Mouse (Mus musculus): Measurements from ENCODE around the gene Gm28230.

Gm28230 gene

DNA sequence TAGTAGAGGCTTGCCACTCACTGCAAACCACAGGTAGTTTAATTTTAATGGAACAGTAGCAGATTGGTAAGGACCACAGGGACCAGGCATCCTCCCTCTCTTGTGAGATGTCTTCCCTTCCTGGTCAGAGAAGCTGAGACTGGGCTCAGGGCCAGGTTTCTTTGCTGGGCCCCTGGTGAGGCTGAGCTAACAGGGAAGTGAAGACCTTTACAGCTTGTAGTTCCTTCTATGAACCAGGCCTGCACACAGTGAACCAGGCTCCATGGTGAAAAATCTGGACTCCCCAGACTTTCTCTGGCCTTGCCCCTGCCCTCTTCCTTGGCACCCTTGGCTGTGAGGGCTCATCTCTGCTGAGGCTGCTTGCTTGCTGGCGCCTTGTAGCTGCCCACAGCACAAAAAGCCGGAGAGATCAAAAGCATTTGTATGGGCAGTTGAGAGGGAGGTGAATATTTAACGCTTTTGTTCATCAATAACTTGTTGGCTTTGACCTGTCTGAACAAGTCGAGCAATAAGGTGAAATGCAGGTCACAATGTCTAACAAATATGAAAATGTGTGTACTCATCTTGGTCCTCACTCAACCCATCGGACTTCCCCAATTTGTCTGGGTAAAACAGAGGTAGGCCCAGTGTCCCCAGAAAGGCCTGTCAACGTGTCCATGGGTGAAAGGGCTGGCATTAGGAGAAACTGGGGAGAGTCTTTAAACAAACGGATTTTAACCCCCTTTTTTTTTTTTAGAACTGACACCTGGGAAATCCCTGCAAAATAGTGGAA, 2.1 kb upstream of the Gm28230 start:
- DNase-seq (ENCODE audit: low read depth), result no peak

DNA sequence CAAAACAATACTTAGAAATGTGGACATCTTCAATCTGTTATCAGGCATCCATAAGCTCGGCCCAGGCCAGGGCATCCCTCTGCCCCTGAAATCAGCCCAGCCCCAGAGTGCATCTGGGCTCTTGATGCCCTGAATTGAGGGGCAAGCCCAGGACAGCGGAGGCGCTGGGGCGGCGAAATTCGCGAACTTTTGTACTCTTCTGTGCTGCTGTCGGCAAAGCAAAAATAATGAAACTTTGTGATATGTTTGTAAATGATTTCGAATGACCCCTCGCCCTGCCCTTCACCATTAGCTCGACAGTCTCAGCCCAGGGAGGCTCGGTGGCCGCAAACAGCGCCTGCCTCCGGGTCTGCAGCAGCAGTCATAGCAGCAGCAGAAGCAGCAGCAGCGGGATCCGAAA, 1.4 kb upstream of the Gm28230 start:
- DNase-seq (ENCODE audit: low read depth), result no peak

DNA sequence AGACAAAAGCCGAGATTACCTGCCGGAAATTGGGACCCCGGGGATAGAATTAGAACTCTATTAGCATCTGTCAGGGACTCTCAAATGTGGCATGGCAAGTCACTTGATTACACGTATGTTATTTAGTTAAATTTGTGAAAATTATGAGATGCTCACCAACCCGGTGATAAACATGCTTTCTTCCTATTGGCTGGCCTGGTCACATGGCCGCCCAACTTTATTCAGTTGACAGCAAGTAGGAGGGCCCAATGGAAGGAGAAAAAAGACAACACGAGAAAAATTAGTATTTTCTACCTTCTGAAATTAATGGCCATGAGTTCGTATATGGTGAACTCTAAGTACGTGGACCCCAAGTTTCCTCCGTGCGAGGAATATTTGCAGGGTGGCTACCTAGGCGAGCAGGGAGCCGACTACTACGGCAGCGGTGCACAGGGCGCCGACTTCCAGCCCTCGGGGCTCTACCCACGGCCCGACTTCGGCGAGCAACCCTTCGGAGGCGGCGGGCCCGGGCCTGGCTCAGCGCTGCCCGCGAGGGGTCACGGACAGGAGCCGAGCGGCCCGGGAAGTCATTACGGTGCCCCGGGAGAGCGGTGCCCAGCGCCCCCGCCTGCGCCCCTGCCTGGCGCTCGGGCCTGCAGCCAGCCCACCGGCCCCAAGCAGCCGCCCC, 578 bp downstream of the Gm28230 start:
- no peak for DNase-seq (ENCODE audit: low read depth)

DNA sequence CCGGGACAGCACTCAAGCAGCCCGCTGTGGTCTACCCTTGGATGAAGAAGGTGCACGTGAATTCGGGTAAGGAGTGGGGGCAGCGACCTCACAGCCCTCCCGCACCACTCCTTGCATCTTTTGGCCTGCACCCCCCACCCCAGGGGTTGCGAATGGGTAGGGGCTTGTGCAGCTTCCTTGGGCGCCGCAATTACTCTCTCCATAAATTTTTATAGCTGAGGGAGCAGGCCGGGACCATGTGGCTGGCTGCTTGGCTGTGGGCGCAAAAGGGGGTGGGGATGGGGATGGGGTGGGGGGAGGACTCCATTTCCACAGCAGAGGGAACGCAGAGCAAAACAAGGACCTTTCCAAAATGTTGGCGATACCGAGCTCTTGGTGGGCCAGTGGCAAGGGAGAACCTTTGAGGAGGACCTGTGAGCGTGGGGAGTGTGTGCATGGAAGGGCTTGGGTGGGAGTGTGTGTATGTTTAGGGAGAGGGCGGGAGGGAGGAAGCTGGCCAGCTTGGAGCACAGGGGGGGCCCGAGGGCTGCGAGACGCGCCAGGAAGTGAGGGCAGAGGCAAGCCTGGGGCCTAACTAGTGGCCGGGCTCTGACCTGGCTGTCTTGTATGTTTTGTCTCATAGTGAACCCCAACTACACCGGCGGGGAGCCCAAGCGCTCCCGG, 1.2 kb downstream of the Gm28230 start:
- no peak for DNase-seq (ENCODE audit: low read depth)

DNA sequence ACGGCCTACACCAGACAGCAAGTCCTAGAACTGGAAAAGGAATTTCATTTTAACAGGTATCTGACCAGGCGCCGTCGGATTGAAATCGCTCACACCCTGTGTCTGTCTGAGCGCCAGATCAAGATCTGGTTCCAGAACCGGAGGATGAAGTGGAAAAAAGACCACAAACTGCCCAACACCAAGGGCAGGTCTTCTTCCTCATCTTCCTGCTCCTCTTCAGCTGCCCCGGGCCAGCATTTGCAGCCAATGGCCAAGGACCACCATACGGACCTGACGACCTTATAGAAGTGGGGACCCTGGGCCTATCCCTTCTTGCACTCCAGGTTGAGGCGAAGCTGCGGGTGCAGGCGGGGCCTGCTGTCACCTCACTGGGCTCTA, 1.8 kb downstream of the Gm28230 start:
- no peak for DNase-seq (ENCODE audit: low read depth)

DNA sequence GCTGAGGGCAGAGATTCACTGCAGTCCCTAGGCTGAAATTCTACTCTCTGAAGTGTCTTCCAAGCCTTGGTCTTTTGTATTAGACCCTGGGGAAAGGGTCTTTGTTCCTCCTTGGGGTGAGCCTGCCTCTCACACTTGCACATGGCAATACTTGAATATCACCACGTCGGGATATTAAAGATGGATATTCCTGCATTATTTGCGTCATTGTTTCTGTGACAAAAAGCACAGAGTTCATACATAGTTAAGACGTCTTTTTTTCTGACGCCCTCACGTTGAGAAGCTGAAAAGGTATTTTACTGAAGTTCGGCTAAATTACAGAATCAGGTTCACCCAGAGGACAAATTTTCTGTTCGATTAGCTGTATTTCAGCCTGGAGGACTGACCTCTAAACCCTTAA, 3.8 kb downstream of the Gm28230 start:
- DNase-seq (ENCODE audit: low read depth), result no peak

DNA sequence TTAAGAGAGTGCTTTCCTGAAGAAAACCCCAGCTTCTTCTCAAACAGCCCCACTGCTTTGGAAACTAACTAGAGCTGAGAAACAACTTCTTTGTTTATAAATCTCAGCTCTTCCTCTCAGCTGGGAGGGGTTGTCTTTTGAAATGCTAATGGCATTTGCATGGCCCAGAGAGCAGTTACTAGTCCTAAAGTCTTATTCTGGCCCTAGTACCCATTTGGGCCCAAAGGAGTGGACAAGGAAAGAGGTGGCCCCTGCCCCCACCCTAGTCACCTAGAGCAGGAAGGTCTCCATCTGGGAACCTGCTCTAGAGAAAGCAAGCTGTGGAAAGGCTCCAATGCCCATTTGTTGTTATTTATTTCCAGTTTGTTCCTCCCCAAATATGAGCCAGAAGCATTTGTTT, 4.5 kb downstream of the Gm28230 start:
- DNase-seq (ENCODE audit: low read depth), result no peak

DNA sequence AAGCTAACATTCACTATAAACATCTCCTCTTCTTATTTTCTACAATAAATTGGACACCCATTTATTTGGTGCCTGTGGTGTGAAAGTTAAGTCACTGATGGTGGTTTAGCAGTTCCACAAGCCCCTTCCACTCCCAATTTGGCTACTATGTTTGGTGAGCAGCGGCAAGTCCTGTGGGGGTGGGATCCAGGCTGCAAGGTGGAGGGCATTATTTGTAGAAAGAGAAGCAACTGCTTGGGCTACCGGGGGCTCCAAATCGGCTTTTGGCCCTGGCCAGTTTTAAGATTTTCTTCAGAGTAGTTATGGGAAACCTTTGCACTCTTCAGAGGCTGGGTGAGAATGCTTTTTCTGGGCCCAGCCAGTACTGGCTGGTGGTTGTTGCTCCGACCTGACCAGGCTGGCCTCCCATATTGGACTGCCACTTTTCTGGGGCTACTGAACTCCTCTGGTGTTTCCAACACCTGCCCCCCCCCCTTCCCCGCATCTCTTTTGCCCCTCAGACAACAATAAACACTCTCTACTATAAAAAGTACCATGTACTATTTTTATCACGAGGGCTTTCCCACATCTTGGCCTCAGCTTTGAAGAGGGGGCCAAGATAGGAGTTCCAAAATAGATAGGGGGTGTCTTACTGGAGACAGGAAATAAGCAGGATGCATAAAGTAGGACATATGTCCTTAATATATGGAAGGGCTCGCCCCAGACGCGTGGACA, 5.4 kb downstream of the Gm28230 start:
- DNase-seq (ENCODE audit: low read depth), result no peak

DNA sequence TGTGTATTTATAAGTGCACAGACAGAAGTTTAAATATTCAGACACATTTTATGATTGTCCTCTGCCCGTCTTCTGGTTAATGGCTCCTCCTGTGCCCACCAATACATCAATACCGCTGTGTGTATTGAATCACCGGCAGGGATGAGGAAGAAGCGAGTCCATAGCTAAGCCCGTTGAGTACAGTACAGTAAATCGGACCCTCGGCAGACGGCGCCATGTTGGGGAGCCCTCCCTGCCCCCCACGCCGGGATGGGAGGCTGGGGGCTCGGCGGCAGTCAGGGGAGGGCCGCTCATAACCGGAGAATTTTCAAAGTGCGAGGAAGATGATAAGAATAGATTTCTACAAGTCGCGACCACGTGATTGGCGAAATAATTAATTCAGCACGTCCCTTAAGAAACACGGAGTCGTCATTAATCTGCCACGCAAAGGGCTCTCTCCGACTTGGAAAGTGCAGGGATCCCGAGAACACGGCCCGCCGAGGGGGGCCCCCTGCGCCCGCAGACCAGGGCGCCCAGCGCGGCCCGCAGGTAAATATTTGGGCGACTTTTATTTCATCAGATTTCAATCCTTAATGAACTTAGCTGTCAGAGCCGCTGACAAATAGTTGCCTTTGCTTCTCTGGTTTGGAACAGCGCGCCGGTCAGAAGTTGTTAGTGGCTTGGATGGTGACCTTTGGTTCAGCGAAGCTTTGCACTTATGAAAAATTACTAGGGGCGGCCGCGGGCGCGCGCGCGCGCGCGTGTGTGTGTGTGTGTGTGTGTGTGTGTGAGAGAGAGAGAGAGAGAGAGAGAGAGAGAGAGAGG, 6.2 kb downstream of the Gm28230 start:
- no peak for DNase-seq (ENCODE audit: low read depth)

DNA sequence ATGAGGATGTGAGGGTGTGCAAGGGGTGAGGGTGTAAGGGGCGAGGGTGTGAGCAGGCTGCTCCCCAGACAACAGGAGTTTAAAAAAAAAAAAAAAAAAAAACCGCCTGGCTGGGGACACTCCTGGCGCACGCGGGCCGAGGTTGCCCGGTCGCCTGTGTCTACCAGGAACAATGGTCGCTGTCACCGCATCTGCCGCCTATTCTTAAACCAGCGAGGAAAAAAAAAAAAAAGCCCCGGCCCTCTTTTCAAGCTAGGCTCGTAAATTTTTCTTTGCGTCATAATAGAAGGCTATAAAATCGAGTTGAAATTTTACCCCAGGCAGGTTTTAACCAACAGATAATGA, 6.8 kb downstream of the Gm28230 start:
- no peak for DNase-seq (ENCODE audit: low read depth)

DNA sequence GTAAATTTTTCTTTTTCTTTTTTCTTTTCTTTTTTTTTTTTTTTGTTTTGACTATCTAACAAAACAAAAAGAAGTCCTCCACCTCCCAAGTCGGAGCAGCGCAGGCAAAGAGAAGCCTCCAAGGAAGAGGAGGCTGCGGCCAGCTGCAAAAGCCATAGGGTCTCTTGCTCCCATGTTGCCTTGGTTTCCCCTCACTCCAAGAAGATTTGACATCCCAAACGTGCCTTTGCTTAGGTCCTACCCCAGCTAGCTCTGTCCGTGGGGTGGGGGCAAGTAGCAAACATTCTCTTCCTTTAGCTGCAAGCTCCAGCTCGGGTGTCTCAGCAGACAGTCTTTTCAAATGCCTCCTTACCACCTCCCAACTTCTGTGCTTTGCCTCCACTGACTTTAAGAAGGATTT, 7.2 kb downstream of the Gm28230 start:
- no peak for DNase-seq (ENCODE audit: low read depth)

DNA sequence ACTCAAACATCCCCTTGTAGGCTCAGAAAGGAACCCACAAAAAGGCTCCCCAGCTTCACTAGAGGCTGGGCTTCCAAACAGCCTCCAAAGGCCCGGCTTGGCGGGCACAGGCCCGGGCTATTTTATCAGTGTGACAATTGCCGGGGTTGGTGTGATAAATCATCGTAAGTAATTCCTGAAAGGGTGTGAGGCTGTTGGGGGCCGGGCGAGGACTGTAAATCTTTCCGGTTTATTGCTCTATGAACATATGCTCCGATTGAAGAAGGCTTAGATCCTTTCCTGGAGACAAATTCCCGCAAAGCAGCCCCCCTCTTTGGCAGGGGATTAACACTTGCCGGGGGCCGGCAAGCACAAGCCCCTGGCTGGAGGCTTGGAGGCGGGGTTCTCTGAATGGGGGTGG, 7.9 kb downstream of the Gm28230 start:
- no peak for DNase-seq (ENCODE audit: low read depth)

DNA sequence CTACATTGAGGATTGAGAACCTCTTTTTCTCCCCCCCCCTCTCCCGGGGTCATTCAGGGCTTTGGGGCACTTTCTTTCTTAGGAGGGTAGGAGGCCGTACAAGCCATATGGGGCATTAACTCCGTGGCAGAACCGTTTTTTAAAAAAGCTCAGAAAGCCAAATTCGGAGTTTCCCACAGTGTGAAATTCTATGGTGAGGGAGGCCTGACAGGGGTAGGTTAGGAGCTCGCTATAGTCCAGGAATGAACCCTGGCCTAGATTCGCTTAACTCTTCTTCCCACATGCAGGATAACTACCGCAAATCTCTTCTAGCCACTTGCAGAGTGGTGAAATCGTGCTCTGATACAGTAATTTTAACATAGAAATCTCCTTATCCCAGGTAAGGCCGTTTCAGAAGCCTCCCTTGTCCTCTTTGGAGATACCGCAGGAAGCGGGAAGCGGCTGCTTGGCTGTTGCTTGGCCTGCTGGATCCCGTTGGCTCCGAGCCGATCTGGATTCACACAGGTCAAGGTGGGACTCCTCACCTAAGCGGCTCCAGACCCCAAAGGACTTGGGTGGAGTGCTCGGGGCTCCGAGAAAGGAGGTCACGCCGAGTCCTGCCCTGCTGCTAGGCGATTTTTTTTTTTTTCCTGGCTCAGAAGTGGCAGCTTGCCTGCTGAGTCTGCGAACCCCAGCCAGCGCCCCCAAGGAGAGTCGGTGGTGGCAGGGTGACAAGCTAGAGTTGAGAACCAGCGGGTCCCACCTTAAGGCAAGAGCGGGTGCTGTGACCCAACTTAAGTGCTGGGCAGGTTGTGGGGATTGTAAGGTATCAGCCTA, 8.7 kb downstream of the Gm28230 start:
- no peak for DNase-seq (ENCODE audit: low read depth)

DNA sequence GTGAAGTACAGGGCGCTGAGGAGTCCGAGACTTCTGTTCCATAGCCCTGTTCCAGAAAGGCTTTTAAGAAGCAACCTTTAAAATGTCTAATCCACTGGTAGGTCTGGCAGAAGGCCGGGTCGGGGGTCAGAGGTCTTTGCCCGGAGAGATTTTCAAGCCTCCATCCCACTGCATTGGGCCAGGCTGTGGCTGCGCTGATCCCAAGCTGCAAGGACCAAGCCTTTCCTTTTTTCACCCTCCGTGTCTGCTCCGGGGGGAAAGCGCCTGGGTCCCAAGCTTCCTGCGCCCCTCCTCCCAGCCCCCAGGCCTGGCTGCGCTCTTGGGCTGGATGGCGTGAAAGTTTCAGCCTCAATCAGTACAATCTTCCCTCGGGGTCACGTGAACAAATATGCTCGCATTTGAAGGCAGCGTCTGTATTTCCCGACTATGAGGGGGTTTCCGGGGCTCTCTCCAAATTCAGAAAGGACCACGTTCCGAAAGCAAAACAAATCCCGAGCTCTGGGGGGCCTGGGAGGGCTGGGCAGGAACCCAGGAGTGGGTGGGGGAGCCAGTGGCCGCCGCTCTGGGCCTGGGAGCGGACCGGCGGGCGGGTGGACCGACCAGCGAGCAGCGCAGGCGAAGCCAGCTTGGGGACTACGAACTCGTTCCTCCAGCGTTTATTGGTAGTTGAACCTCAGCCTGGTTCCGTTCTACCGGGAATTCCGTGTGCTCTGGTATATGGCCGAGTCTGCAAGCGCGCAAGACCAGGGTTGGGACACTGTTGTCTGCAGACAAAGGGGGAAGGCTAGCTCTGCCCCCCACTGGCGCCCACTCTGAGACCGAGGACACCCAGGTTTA, 9.5 kb downstream of the Gm28230 start:
- DNase-seq (ENCODE audit: low read depth), result no peak

DNA sequence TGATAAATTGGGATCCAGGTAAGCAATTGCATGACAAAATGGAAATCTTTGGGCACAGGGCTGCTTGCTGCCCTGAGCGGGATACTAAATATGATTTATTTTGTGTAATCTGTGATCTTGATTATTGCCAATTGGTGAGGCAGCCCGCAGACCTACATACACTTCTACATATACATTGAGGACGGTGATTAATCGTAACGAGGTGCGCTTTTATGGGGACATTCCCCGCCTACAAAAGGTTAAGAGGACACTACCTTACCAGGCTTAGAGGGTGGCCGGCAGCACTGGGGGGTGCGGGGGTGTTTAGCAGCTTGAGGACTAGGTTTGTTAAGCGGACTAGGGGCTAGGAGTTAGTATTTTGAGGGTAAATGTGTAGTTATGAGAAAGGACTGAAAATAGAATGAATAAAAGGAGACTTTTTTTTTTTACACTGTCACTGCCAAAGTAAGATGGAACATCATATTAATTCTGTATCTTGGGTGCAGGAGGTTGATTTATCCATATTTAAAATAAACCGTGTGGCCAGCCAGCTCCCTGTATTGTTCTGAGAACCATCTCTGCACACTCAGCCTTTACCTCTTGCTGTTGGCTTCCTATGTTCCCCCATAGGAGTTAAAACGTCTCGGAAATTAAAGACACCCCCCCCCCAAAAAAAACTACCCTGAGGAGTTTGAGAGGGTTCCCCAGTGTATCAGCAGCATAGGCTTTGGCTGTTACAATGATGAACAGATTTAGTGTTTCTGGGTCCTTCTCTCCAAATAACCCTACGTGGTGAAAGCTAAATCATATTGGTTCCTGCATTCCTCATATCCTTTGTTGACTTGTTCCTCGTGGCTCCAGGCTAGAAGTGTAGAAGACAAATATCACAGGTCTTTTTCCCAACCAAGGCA, 10.4 kb downstream of the Gm28230 start:
- no peak for DNase-seq (ENCODE audit: low read depth)

DNA sequence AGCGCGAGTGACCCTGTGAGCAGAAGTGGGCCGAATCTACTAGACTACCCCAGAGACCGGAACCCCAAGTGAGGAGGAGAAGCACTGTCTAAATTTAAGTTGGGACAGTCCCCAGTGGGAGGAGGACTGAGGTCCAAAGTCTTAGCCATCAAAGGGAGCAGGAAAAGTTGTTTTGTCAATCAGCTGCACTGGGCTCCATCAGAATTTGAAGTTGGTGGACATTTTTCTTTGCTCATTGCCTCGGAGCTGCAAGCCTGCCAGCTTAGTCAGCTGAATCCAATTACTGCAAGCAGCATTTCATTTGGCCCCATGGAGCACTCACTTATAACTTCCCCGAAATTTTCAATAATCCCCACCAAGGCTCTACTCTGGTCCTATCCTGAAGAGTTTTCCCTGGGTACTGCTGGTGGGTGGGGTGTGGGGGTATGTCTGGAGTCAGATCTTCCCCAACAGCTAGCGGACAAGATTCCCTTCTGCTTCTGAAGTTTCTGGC, 11.1 kb downstream of the Gm28230 start:
- no peak for DNase-seq (ENCODE audit: low read depth)

DNA sequence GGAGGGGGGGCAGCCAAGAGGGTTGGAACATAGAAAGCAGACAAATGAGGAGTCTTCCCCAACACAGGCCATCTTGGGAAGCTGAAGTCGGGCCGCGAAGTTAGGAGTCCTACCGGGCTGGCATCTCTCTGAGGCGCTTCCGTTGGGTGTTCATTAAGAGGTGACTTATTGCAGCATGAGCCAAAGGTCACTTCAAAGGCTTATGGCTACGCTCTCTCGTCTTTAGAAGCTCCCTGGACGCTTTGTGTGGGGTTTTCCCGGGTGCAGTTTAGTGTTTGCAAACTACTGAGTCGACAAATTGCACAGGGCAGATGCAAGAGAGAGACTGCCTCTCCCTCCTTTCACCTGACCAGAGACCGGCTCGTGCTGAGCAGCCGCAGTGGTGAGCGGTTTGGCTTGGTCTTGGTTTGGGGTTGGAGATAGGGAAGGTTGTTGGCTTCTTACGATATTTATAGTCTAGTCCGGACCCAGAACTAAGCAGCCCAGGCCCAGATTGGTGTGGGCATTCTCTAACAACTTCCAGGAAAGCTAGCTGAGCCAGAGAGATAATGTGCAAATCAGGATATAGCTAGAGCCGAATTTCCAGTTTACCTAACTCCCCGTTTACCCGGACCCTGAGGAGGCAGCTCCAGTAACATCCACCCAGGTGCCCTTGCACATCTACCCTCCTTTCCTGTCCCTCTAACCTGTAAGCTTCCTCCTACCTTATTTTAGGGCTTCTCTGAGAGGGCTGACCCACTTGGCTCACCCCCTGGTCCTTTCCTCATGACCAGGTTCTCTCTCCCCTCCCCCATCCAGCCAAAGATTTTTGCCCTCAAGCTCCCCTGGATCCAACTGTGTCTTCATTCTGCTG, 12.3 kb downstream of the Gm28230 start:
- no peak for DNase-seq (ENCODE audit: low read depth)

DNA sequence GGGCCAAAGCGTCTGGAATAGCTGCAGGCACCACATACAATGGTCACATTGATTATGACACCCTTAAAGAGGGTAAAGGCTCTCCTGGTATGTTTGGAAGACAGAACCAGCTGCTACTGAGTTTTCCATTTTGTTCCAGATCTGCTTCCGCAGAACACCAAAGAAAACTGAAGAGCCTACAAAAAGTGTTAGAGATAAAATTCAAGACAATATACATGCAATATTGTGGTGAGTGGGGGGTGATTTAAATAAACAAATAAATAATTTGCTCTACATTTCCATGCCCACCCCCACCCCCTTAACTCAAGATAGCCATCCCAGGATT, 12.9 kb downstream of the Gm28230 start:
- no peak for DNase-seq (ENCODE audit: low read depth)

Measured in naive thymus-derived CD4-positive, alpha-beta T cell, adult 2 months (primary cell).